9 mouse cellular contexts compared by ENCODE assay signal in genomic region chr1:176879005-176879404, GRCm38 (mm10).
A peak's percentile ranks its signal among the peaks of the same experiment; 100 is the strongest.
DNase-seq lines count a peak whose midpoint lies in the region; ATAC-seq lines count a peak whose summit lies in the region.
"Had no signal": no experiment of that assay in that cellular context is flagged by ENCODE, and none has a peak within 500 bp of the region (broad histone marks: within the 10 kb centered on the region; RNA-seq: fewer than 3 reads in every experiment).

No protein-coding gene starts in this region.

- no peaks in the 10 kb centered on the region for H3K36me3 ChIP-seq in hindbrain, embryonic 10.5 days
- H3K36me3 ChIP-seq in hindbrain, embryonic 12.5 days: no peaks in the 10 kb centered on the region
- H3K36me3 ChIP-seq: limb, embryonic 12.5 days had no signal

- no peaks in the 10 kb centered on the region for H3K9me3 ChIP-seq in hindbrain, embryonic 10.5 days
- no peaks in the 10 kb centered on the region for H3K9me3 ChIP-seq in hindbrain, embryonic 12.5 days (replicated peaks)
- H3K9me3 ChIP-seq: limb, embryonic 12.5 days had no signal

- no peak for ATAC-seq in hindbrain, embryonic 12.5 days (ENCODE audit: low FRiP score)

- H3K4me1 ChIP-seq in hindbrain, embryonic 10.5 days (replicated peaks): peaks cover 54% of the 10 kb centered on the region
- peaks cover 15% of the 10 kb centered on the region for H3K4me1 ChIP-seq in hindbrain, embryonic 12.5 days
- H3K4me1 ChIP-seq: limb, embryonic 12.5 days had no signal

- H3K9ac ChIP-seq in hindbrain, embryonic 12.5 days: no peak overlapping the region
- H3K9ac ChIP-seq: limb, embryonic 12.5 days had no signal

- peak overlapping the region; percentile 90 for H3K27ac ChIP-seq in hindbrain, embryonic 10.5 days
- no peak overlapping the region for H3K27ac ChIP-seq in hindbrain, embryonic 12.5 days
- H3K27ac ChIP-seq: limb, embryonic 12.5 days had no signal

- no peak overlapping the region for H3K4me3 ChIP-seq in hindbrain, embryonic 10.5 days
- no peak overlapping the region for H3K4me3 ChIP-seq in hindbrain, embryonic 12.5 days
- H3K4me3 ChIP-seq: limb, embryonic 12.5 days had no signal

- H3K27me3 ChIP-seq in hindbrain, embryonic 10.5 days (ENCODE audit: insufficient read depth, poor library complexity, severe bottlenecking): no peaks in the 10 kb centered on the region
- no peaks in the 10 kb centered on the region for H3K27me3 ChIP-seq in hindbrain, embryonic 12.5 days
- H3K27me3 ChIP-seq: limb, embryonic 12.5 days had no signal

- H3K4me2 ChIP-seq in hindbrain, embryonic 12.5 days (replicated peaks): no peak overlapping the region
- H3K4me2 ChIP-seq: limb, embryonic 12.5 days had no signal

- WGBS in hindbrain, embryonic 10.5 days: 48% methylated on average over 2 of the region's 2 CpGs
- 44% methylated on average over 2 of the region's 2 CpGs for WGBS in hindbrain, embryonic 12.5 days

- no peak for DNase-seq in hindbrain, embryonic 10.5 days (ENCODE audit: low spot score)
- DNase-seq in A20 (ENCODE audit: low read depth, low spot score): peak; percentile 43
- DNase-seq in cerebellum, adult 9-11 months: peak; percentile 54
- DNase-seq in layer of hippocampus, adult 9-11 months: peak; percentile 43
- no peak for DNase-seq in kidney, adult 18-20 months
- no peak for DNase-seq in urinary bladder, postnatal 4 days (ENCODE audit: low spot score in 2 of 2)
- DNase-seq in gastrocnemius, adult 18-20 months (ENCODE audit: low spot score): no peak

Comparison
In these comparisons a context has a peak if more than half of its experiments do, and no peak if none do; other contexts are left out.
1. DNase-seq: peak in A20 (single experiment), cerebellum, adult 9-11 months (single experiment) and layer of hippocampus, adult 9-11 months (single experiment); none in hindbrain, embryonic 10.5 days (single experiment), kidney, adult 18-20 months (single experiment), urinary bladder, postnatal 4 days (0 of 2) and gastrocnemius, adult 18-20 months (single experiment).